Mouse (Mus musculus) small intestine, adult 2 months (tissue): ENCODE measurements around the gene Zfp629. TPM values are rescaled to one million over a fixed set of nuclear protein-coding genes. Genes with fewer than 3 reads are reported as not detected.

ENCODE experiments used
- H3K27ac ChIP-seq: fragments of 200-500 bp; 2 replicates; pipeline ENCODE4 v1.5.1; 2012; ENCODE audit warnings: low read depth, low read length, control low read depth, inconsistent platforms; ENCODE audit not compliant: insufficient read depth
- H3K27me3 ChIP-seq: fragments of 200-500 bp; 2 replicates; pipeline ENCODE4 v1.6.1; 2012; ENCODE audit warnings: mild to moderate bottlenecking, moderate library complexity, low read length, inconsistent platforms; ENCODE audit not compliant: control insufficient read depth, insufficient read depth
- H3K36me3 ChIP-seq: fragments of 200-500 bp; 2 replicates; pipeline ENCODE4 v1.6.1; 2012; ENCODE audit warnings: mild to moderate bottlenecking, low read length, control low read depth, inconsistent platforms; ENCODE audit not compliant: control insufficient read depth, insufficient read depth
- H3K4me1 ChIP-seq: fragments of 200-500 bp; 2 replicates; pipeline ENCODE4 v1.6.1; 2012; ENCODE audit warnings: low read length, inconsistent platforms, mixed read lengths; ENCODE audit not compliant: control insufficient read depth, insufficient read depth, insufficient read length
- H3K4me3 ChIP-seq: fragments of 200-500 bp; 2 replicates; pipeline ENCODE4 v1.5.1; 2012; ENCODE audit warnings: low read depth, mild to moderate bottlenecking, control low read depth, inconsistent platforms, low read length, moderate library complexity
- CTCF ChIP-seq: fragments of 200-500 bp; IDR thresholded peaks from 2 replicates; pipeline ENCODE4 v1.5.1; 2012; ENCODE audit warnings: low read depth, mild to moderate bottlenecking, control low read depth, inconsistent platforms, low read length, moderate library complexity, mixed read lengths; ENCODE audit not compliant: insufficient replicate concordance, insufficient read length; ENCODE audit errors: extremely low read depth
- POLR2A ChIP-seq: fragments of 200-500 bp; IDR thresholded peaks from 2 replicates; pipeline ENCODE4 v1.6.1; 2012; ENCODE audit warnings: low read depth, mild to moderate bottlenecking, control low read depth, inconsistent platforms, low read length, moderate library complexity
- WGBS: fragments of 180-500 bp; shearing (Covaris S2); methylation state at CpG from one replicate; pipeline ENCODE4 v1.1.7; 2018; 5-methylcytosine and 5-hydroxymethylcytosine counted together
- polyA plus RNA-seq: library from polyadenylated mRNA; depleted of rRNA; stranded (reverse); fragments of >200 nt; gene quantifications from 2 replicates; pipeline ENCODE4 v1.2.3, GENCODE M21; 2012

The Zfp629 gene
- polyA plus RNA-seq, 1 experiment: 5.5 TPM

- TF ChIP-seq CTCF (no peak), POLR2A (no peak)
- Histone ChIP-seq H3K27me3 (no peaks in the 10 kb centered on the region), H3K4me1 (0 out of 2 replicates have a peak, but pooled peaks cover 3% of the 10 kb centered on the region), H3K4me3 (no peak overlapping the region), H3K36me3 (peaks cover 10% of the 10 kb centered on the region), H3K27ac (no peak overlapping the region)
- 54% methylated on average over 1 of the region's 1 CpGs for WGBS
Measured at GRCm38 (mm10) chr7:127616336-127616735, 739 bp upstream of the Zfp629 start.

- peaks cover 22% of the 10 kb centered on the region for H3K36me3 ChIP-seq
Measured at GRCm38 (mm10) chr7:127614511-127614890, 1.1 kb downstream of the Zfp629 start.

GRCm38 (mm10) chr7:127614091-127614490, 1.5 kb downstream of the Zfp629 start:
- WGBS: 16% methylated on average over 8 of the region's 8 CpGs
- Histone ChIP-seq H3K36me3 (peaks cover 22% of the 10 kb centered on the region), H3K27ac (no peak overlapping the region), H3K27me3 (no peaks in the 10 kb centered on the region), H3K4me3 (peak overlapping the region; percentile 98), H3K4me1 (0 out of 2 replicates have a peak, but pooled peaks cover 3% of the 10 kb centered on the region)
- no peak for TF ChIP-seq POLR2A
- TF ChIP-seq CTCF: no peak

More at GRCm38 (mm10) chr7:127614511-127614890, 1.1 kb downstream of the Zfp629 start:
- Histone ChIP-seq H3K27ac (no peak overlapping the region), H3K27me3 (no peaks in the 10 kb centered on the region), H3K4me3 (peak overlapping the region; percentile 98), H3K4me1 (0 out of 2 replicates have a peak, but pooled peaks cover 3% of the 10 kb centered on the region)
- no peak for TF ChIP-seq POLR2A
- no peak for TF ChIP-seq CTCF
- under 1% methylated on average over 37 of the region's 44 CpGs for WGBS

- Histone ChIP-seq H3K4me1 (0 out of 2 replicates have a peak, but pooled peaks cover 3% of the 10 kb centered on the region), H3K4me3 (no peak overlapping the region), H3K36me3 (peaks cover 22% of the 10 kb centered on the region), H3K27ac (no peak overlapping the region), H3K27me3 (no peaks in the 10 kb centered on the region)
- TF ChIP-seq POLR2A (no peak), CTCF (no peak)
- WGBS: 88% methylated on average over 8 of the region's 8 CpGs
Measured at GRCm38 (mm10) chr7:127613501-127613900, 2.1 kb downstream of the Zfp629 start.

- 96% methylated on average over 26 of the region's 26 CpGs for WGBS
- H3K27me3 ChIP-seq: no peaks in the 10 kb centered on the region
- H3K4me1 ChIP-seq: 0 out of 2 replicates have a peak, but pooled peaks cover 3% of the 10 kb centered on the region
- TF ChIP-seq POLR2A (no peak), CTCF (no peak)
- no peak overlapping the region for H3K4me3 ChIP-seq
- H3K36me3 ChIP-seq: peaks cover 22% of the 10 kb centered on the region
- no peak overlapping the region for H3K27ac ChIP-seq
Measured at GRCm38 (mm10) chr7:127611561-127611960, 4.0 kb downstream of the Zfp629 start.

GRCm38 (mm10) chr7:127611011-127611410, 4.6 kb downstream of the Zfp629 start:
- TF ChIP-seq CTCF (no peak), POLR2A (no peak)
- H3K4me3 ChIP-seq: no peak overlapping the region
- peaks cover 22% of the 10 kb centered on the region for H3K36me3 ChIP-seq
- no peaks in the 10 kb centered on the region for H3K27me3 ChIP-seq
- no peak overlapping the region for H3K27ac ChIP-seq
- WGBS: 96% methylated on average over 29 of the region's 29 CpGs
- 0 out of 2 replicates have a peak, but pooled peaks cover 3% of the 10 kb centered on the region for H3K4me1 ChIP-seq

- no peak for TF ChIP-seq CTCF
- TF ChIP-seq POLR2A: no peak
- no peak overlapping the region for H3K4me3 ChIP-seq
- 76% methylated on average over 6 of the region's 6 CpGs for whole genome bisulfite sequencing
- peaks cover 35% of the 10 kb centered on the region for H3K36me3 ChIP-seq
- no peak overlapping the region for H3K27ac ChIP-seq
- H3K27me3 ChIP-seq: no peaks in the 10 kb centered on the region
- no peaks in the 10 kb centered on the region for H3K4me1 ChIP-seq
Measured at GRCm38 (mm10) chr7:127607150-127607549, 8.4 kb downstream of the Zfp629 start.
